Mouse (Mus musculus): ENCODE data around the gene Phlpp1.

Phlpp1 gene

DNA sequence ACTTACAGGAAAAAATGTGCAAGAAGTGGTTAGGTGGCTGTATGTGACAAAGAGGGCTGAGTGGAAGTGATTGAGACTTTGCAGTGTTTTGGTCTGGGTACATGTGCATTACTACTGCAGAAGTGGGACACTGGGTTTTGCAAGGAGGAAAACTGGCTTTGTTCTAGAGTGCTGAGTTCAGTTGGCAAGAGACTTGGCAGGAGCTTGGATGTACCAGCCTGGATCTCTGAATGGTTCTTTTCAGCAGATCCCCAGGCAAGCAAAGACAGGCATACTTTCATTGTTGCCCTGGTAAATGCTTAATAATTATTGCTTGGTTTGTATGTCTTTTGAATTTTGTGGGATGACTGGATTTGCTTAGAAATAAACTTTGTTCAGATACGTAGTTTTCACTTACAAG is 69.5 kb downstream of the Phlpp1 start:
- in situ Hi-C loops (cut with MseI, MboI), result no loop called here

DNA sequence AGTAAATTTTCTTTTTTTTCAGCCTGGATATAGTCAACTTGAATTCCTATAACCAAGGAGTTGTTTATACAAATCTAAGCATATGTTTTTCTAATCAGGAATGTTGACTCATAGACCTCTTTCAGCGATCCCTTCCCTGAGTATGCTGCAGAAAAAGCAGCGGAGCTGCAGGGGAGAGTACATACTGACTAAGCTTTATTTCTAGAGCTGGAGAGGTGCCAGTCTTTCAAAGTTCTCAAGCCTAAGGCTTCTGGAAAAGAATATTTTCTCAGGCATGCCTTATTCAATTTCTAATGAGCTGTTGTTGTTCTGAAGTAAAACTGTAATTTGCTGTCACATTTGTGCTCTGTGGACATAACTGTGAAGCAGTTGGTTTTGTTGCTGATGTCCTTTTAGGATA is 70.6 kb downstream of the Phlpp1 start:
- in situ Hi-C loops (cut with MseI, MboI), result no loop called here

DNA sequence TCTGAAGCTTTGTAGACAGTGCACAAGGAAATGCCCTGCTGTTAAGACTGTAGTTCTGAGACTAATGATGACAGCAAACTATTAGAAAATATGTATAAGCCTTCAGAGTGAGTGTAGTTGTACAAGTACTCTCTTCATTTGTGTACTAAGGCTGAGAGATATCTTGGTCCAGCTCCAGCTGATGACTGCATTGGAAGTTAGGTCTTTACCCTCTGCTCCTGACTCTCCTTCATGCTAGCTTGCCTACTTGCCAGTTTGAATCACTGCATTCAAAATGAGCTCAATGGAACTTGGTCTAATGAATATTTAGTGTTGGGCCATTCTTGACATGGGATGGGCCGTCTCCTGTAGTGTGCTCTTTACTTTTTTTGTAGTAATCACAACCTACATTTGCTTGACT is 71.8 kb downstream of the Phlpp1 start:
- in situ Hi-C loops (cut with MseI, MboI), result no loop called here

DNA sequence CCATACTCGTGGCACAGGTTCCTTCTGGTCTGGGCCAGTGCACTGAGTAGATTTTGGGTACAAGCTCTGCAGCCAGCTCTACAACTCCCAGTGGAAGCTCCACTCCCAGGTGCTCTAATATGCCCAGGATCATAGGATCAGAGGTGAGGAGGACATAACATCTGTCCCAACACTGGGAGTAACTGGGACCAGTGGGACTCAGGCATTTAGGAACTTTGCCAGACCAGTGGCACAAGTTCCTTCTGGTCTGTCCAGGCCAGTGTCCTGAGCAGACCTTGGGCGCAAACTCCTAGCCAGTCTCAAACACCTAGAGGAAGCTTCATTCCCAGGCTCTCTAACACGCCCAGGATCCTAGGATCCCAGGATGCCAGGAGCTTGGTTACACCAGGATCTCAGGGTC is 72.7 kb downstream of the Phlpp1 start:
- in situ Hi-C loops (cut with MseI, MboI), result no loop called here

DNA sequence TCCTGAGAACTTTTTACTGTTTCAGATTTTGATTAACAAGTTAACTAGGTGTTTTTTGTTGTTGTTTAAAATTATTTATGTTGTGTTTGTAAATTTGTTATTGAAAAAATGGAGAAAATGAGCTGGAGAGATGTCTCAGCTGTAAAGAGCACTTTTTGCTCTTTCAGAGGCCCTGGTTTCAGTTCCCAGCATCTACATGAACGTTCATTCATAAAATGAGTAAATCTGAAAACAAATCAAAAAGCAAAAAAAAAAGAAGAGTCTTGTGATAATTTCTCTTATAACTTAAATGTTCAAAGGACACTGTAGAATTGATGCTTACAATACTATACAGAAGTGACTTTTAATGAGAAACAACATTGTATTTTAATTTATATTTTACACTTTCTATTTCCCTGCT is 82.5 kb downstream of the Phlpp1 start:
- in situ Hi-C loops (cut with MseI, MboI), result no loop called here

DNA sequence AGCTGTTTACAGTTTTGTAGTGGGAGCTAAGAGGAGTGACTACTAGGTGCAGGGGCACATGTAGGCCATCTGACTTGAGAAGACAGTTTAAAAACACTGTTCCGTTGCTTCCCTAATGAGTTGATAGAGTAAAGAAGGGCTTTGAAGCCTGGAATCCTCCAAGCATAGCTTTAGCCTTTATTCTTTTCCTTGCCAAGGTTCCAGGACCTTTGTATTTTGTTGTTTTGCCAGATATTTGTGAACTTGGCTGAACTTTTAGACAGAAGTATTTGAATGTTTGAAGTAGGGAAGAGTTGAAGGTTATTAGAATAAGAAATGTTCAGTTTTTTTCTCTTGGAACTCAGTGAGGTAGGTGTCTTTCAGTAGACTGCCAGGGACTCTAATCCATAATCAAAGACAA is 85.6 kb downstream of the Phlpp1 start:
- in situ Hi-C loops (cut with MseI, MboI), result no loop called here

DNA sequence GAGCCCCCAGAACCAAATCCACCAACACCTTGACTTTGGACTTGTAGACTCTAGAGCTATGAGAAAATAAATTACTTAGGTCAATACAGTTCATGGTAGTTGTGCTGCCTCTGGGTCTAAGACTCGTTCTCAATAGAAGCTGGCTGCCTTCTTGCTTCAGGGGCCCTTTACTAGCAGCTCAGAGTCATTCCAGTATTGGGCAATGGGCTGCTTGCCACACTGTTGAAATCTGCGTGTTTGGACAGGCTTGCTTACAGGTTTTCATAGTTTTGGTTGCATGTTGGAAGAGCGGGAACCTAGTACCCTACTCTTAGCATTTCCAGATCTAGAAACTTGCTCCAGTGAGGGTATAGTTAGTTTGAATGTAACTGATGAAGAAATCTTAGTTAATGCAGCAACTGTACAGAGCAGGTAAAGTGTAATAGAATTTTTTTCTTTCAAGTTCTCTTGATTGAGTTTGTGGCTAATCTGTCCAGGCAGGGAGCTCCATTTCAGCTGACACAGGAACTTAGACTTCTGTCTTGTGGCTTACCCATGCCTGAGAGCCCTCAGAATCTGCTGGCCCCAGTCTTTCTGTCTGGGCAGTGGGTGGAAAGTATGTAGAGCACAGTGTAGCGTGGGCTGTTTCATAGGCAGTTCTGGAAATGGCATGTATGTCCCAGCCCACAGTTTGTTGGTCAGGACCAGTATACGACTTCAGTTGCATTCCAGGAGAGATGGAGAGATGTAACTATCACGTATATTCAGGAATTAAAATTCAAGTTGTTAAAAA is 96.7 kb downstream of the Phlpp1 start:
- in situ Hi-C loops (cut with MseI, MboI), result no loop called here

DNA sequence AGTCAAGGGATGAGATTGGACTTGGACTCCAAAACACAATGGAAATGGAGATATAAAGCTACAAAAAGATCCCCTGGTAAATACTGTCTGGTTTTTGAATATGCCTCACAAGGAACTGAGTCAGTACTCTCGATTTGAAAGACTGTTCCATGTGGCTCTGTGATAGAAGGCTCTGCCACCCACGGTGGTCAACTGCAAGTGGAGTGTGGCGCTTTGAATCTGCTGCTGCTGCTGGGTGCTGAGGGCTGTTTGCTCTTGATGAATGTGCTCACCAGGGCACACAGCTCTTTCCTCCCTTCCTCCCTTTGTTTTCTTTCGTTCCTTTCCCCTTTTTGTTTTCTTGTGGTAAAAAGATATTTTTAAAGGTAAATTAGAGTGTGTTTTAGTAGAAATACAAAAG is 97.8 kb downstream of the Phlpp1 start:
- in situ Hi-C loops (cut with MseI, MboI), result no loop called here

DNA sequence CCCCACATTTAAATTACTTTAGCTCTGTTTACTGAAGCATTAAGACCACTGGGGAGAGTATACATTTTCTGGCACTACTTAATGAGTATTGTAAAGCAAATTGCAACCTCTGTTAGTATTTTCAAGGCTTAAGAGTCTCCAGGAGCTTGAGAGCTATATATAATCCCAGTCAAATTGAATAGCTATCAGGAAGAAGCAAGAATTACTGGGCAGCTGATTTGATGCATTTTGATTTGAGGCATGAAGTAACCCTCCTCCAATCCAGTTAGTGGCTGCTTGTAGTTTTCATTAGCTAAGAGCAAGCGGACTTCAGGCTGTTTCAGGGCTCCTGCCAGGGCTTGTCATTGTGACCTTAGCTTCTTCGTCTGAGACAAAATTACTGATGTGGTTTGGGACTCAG is 101.4 kb downstream of the Phlpp1 start:
- in situ Hi-C loops (cut with MseI, MboI), result no loop called here

DNA sequence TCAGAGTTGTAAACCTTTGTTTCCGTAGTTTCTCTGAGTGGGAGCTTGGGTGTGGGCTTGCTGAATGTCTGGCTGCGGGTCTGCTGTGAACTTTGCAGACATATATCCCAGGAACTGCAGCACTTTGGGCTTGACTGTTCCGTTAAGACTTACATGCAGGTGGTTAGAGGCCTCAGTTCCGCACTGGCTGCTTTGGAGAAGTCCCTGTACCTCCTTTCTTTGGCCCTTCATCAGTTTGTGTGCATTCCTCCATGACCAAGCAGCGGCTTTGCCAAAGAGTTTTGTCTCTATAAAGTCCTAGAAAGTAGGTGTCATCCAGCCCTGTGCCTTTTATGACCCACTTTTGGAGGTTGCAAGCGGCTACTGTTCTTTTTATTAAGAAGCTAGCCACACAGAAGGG is 102.2 kb downstream of the Phlpp1 start:
- in situ Hi-C loops (cut with MseI, MboI), result no loop called here

DNA sequence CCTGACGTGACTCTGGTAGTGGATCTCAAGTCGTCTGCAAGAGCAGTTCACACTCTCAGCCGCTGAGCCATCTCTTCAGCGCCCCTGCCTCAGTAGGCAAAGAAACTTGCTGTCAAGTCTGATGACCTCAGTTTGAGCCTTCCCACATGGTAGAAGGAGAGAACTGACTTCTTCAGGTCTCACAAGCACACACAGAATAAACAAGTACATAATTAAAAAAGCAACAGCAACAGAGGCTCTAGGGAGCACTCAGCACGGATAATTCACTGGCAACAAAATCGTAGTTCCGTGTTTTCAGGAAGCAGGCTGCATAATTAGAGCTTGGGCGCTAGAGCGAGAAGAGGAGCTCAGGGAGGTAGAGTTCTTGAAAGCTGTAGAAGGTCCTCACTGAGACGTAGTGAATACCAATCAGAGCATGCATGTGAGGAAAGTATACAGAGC is 103.0 kb downstream of the Phlpp1 start:
- in situ Hi-C loops (cut with MseI, MboI), result no loop called here

DNA sequence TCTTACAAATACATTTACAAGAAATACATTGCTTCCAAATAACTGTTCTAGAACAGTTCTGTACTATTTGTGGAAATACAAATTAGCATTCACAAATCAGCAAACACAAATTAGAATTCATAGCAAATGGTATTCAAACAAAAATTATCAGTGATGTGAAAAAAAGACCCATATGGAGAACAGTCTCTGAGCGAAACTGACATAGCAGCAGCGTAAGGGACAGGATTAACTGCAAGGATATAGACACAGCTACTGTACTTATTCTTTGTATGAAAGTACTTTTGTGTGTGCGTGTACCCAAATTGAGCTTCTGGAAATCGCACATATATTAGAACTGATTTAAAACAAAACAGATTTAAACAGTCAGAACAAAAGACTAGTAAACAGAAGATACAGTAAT is 103.6 kb downstream of the Phlpp1 start:
- in situ Hi-C loops (cut with MseI, MboI), result no loop called here

DNA sequence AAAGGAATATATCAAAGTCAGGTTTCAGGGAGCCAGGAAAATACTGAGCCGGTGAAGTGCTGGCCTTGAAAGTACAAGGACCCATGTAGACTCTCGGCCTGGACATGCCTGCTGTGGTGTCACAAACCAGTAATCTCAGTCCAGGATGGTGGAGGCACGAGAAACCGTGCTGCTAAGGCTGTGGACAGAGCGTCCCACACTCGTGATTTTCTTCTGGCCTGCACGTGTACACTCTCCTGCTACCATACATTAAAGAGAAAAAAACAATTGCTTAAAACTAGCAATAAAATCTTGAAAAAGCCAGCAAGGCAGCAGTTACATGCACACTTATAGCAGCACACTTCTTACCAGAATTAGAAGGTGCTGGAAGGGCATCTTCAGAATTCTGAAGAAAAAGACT is 104.2 kb downstream of the Phlpp1 start:
- in situ Hi-C loops (cut with MseI, MboI), result no loop called here

DNA sequence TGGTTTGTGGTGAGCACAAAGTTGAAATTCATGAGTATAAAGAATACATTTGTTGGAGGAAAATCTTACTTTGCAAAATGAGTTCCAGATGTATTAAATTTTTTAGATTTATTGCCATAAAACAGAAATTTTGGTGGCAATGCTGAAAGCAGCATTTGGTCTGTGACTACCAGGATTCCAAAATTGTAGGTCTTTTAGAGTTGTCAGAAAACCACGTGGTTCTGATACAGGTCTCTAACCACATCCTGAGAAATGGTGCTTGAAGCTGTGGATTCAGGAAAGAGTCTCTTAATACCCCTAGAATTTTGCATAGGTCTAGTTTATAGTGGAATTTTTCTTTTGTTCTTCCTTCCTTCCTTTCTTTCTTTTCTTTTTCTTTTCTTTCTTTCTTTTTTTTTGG is 105.3 kb downstream of the Phlpp1 start:
- in situ Hi-C loops (cut with MseI, MboI), result no loop called here

DNA sequence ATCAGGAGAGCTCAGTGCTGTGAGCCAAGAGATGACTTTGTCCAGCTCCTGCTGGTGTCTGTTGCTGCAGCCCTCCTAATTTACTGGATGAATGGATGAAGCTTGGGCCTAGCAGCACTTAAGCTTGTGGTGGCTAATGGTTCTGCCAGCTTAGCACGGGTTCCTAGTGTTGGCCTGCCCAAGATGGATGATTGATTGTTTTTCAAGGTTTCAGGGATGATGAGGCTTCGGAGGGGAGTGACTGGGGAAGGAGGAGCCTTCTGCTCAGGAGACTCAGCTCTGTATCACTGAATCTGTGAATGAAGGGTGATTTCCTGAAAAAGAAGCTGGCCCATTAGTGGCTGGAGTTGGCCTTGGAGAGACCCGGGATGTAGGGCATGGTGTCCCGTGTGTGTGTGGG is 105.7 kb downstream of the Phlpp1 start:
- in situ Hi-C loops (cut with MseI, MboI), result no loop called here

DNA sequence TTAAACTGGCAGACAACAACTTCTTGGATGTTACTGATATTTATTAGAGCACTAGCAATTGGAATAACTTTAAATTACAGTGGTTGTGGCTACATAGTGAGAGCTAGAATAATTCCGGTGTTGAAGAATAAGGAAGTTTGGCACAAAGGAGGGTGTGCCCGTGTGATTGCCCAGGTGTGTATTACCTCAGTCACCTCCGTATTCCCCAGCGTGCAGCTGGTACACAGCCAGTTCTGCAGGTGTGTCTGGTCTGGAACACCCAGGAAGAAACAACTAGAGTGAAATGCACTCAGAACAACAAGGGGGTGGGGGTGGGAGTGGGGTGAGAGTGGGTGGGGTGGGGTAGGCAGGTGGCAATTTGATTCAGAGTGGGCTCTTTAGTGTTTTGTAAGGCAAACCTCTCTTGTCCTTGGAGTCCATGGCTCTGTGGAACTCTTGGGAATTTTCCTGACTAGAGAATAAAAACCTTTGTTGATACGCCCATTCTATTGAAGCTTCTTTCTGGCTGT is 107.1 kb downstream of the Phlpp1 start:
- in situ Hi-C loops (cut with MseI, MboI), result no loop called here

DNA sequence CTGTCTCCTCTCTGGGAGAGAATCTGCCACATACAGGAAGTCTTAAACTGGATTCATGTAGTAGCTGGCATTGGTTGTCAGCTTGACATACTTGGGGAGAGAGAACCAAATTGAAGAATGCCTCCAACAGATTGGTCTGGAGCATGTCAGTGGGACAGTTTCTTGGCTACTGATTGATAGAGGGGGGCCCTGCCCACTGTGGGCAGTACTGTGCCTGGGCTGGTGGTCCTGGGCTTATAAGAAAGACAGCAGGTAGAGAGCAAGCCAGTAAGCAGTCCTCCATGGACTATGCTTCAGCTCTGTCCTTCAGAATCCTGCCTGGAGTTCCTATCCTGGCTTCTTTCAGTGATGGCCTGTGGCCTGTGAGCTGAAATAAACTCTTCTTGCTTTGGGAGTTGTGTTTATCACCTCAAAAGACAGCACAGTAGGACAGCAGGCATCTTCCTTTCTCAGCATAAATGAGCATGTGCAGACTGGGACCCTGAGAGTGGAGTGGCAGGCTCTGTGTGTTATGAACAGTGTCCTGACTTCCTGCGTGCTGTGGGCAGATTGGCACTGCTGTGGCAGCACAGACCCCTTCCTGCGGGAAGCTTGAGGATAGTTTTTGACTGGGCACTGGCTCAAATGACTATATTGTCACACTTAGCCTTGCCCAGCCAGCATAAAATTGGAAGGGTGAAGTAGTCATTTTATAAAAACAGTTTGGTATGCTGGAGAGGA is 108.0 kb downstream of the Phlpp1 start:
- in situ Hi-C loops (cut with MseI, MboI), result no loop called here

DNA sequence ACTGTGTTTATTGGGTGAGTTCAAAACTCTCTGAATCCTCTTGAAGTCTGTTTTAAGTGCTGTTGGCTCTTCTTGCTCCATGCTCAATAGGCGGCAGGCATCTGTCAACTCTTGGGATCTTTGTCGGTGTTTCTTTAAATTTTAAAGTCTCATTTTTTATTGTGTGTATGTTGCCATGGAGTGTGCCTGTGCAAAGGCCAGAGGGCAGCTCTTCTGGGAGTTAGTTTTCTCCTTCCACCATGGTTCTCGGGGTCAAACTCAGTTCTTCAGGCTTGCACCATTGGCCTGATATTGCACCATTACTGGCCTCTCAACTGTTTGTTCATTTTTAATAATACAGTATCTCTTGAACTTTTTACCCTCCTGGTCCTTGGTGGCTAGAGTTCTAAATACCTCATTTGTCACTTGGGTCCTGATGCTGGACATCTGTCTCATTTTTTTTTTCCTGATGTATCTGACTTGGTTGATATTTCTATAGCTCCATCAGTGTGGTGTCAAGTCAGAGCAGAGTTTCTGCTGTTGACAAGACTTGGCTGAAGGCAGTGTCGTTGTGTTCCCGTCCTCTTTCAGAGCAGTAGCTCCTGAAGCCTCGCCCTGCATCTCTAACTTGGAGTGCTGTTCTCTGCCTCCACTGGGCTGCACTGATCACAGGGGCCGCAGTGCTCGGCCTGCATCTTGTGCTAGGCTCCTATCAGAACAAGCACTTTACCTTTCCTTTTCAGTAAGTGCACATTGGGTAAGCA is 108.8 kb downstream of the Phlpp1 start:
- in situ Hi-C loops (cut with MseI, MboI), result no loop called here

DNA sequence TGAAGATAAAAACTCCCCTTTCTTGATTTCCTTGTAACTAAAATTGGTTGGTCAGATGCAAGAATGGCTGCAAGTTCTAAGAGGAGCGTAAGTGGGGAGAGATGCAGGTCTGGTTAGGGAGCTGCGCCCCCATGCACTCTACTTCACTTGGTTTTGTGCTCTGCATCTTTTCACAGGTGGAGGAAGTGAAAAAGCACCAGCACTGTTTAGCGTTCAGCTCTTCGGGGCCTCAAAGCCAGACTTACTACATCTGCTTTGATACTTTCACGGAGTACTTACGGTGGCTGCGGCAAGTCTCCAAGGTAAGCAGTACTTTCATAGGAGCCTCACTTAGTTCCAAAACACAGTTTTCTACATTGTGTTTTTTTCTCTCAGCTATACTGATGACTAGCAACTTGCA is 115.3 kb downstream of the Phlpp1 start:
- in situ Hi-C loops (cut with MseI, MboI), result no loop called here

DNA sequence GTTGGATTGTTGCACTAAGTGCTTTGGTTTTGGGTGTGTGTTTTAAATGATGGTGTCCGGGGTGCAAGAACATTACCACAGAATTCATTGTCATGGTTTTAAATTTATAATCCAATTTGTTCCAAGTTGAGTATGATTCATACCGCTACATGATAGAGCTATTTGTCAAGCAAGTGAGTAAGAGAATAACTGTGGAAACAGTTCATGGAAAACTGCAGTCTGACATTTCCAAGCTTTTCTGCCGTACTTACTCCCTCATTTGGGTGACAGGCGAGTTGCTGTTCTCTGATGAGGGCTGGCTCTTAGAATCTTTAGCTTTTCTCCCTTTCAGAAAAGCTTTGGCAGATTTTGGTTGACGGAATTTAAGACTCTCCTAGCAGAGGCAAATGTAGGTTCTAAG is 117.5 kb downstream of the Phlpp1 start:
- in situ Hi-C loops (cut with MseI, MboI), result no loop called here

DNA sequence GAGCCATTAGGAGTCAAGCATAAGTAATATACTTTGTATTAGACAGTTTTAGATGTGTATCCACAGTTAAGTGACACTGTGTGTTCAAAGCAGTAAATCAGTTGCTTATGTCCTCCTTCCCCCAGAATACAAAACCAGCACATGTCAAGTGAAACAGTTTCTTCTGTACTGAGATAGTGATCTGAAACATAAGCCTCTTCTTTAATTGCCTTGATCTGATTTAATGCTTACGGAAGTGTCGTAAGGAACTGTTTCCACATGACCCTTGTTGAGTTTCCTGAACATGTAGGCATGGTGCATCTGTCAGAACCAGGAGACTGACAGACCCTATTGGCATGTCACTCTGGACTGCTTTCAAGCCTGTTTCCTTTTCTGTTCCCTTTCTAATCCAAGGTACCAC is 118.0 kb downstream of the Phlpp1 start:
- in situ Hi-C loops (cut with MseI, MboI), result no loop called here

DNA sequence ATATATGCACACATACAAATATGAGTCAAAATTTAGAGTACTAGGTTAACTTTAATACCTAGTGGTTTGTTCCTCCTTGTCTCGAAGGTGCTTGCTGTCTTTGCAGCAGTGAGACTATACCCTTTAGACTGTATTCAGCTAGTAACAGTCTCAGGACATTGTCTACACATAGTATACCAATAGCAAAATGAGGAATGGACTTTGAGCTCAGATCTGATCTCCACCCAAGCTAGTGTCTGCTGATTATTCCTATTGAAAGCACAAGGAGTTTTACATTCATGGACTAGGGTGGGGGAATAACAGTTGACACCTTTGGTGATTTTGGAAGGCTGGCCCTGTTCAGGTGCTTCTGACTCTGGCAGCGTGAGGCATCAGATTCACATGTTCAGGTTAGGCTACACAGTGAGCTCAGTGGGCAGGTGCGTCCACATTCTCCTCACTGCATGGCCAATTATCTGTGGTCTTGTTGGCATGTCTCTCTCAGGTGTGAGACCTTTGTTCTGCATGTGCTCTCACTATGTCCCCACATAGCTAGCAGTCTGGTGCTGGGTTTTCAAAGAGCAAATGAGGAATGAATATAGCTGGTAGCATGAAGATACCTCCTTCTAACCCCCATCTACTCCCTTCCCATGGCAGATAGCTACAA is 138.0 kb downstream of the Phlpp1 start:
- in situ Hi-C loops (cut with MseI, MboI), result no loop called here
